Mouse (Mus musculus) G1E (cell line): ENCODE results near the gene Sypl2.

ENCODE experiments used
- CTCF ChIP-seq: IDR thresholded peaks from 2 replicates; pipeline ENCODE4 v1.5.1; 2012; ENCODE audit warnings: low read depth, low read length, inconsistent platforms, mixed read lengths
- GATA1 ChIP-seq: IDR thresholded peaks from 2 replicates; pipeline ENCODE4 v1.6.1; 2012; ENCODE audit warnings: borderline replicate concordance, low read length, inconsistent platforms, mixed read lengths
- GATA2 ChIP-seq: IDR thresholded peaks from 2 replicates; pipeline ENCODE4 v1.6.1; 2012; ENCODE audit warnings: low read depth, low read length, inconsistent platforms, borderline replicate concordance
- POLR2AphosphoS5 ChIP-seq: IDR thresholded peaks from 2 replicates; pipeline ENCODE4 v1.6.1; 2012; ENCODE audit warnings: low read depth, low read length, inconsistent platforms; ENCODE audit not compliant: insufficient replicate concordance
- TAL1 ChIP-seq: conservative IDR thresholded peaks from 2 replicates; pipeline ENCODE4 v1.6.1; 2012; ENCODE audit warnings: low read depth, low read length, inconsistent platforms, mixed read lengths

GRCm38 (mm10) chr3:108231646-108232045 is 5.2 kb upstream of the Sypl2 start:
- no peak for TF ChIP-seq CTCF
- TF ChIP-seq GATA2, result no peak
- no peak for TF ChIP-seq TAL1
- TF ChIP-seq GATA1, result no peak
- no peak for TF ChIP-seq POLR2AphosphoS5
